23 mouse cellular contexts compared by ENCODE assay signal in genomic region chr9:120645776-120646175, GRCm38 (mm10).
DNase-seq lines count a peak whose midpoint lies in the region; ATAC-seq and TF ChIP-seq lines count a peak whose summit lies in the region.
"Had no signal": no experiment of that assay in that cellular context is flagged by ENCODE, and none has a peak within 500 bp of the region (broad histone marks: within the 10 kb centered on the region; RNA-seq: fewer than 3 reads in every experiment).

No protein-coding gene starts in this region.

- H3K36me3 ChIP-seq in hindbrain, postnatal 0 days (ENCODE audit: insufficient read depth, low read length): no peaks in the 10 kb centered on the region
- H3K36me3 ChIP-seq in hindbrain, embryonic 16.5 days (ENCODE audit: control insufficient read depth, insufficient read depth, low read length): no peaks in the 10 kb centered on the region
- no peaks in the 10 kb centered on the region for H3K36me3 ChIP-seq in midbrain, embryonic 11.5 days (ENCODE audit: control insufficient read depth, insufficient read depth, low read length)
- H3K36me3 ChIP-seq in midbrain, embryonic 13.5 days: no peaks in the 10 kb centered on the region
- no peaks in the 10 kb centered on the region for H3K36me3 ChIP-seq in MEL (ENCODE audit: control insufficient read depth in 1 of 2, insufficient read depth in 2 of 2, low read length in 2 of 2)
- H3K36me3 ChIP-seq: embryonic facial prominence, embryonic 12.5 days; limb, embryonic 12.5 days; lung, embryonic 15.5 days; neural tube, embryonic 15.5 days had no signal

- no peak for DNase-seq in hindbrain, postnatal 0 days (ENCODE audit: low spot score)
- DNase-seq in midbrain, embryonic 11.5 days (ENCODE audit: low spot score, missing footprints): peak; percentile 51
- no peak for DNase-seq in MEL (ENCODE audit: low read depth, low spot score)
- DNase-seq in lung, postnatal 10 days: no peak
- DNase-seq in frontal cortex, postnatal 10 days (ENCODE audit: low spot score in 2 of 2): no peak
- DNase-seq: adrenal gland, adult 8-10 months; cerebellum, adult 11-12 months; cerebellum, postnatal 14 days; gastrocnemius, adult 2 months; kidney, adult 11 months; lung, postnatal 4 days; right cerebral cortex, adult 18-20 months; right cerebral cortex, postnatal 4 days; thymus, postnatal 4 days had no signal

- H3K9me3 ChIP-seq in hindbrain, postnatal 0 days (ENCODE audit: low read length): no peaks in the 10 kb centered on the region
- H3K9me3 ChIP-seq in hindbrain, embryonic 16.5 days (ENCODE audit: control insufficient read depth, low read length): no peaks in the 10 kb centered on the region
- no peaks in the 10 kb centered on the region for H3K9me3 ChIP-seq in midbrain, embryonic 11.5 days (ENCODE audit: control insufficient read depth, low read length)
- H3K9me3 ChIP-seq in midbrain, embryonic 13.5 days: no peaks in the 10 kb centered on the region; the same call in 1 of the 2 replicates
- H3K9me3 ChIP-seq in MEL (replicated peaks; ENCODE audit: insufficient read depth, low read length): no peaks in the 10 kb centered on the region
- H3K9me3 ChIP-seq: embryonic facial prominence, embryonic 12.5 days; limb, embryonic 12.5 days; lung, embryonic 15.5 days; neural tube, embryonic 15.5 days had no signal

- H3K9ac ChIP-seq in hindbrain, postnatal 0 days (replicated peaks; ENCODE audit: low read length): no peak overlapping the region
- no peak overlapping the region for H3K9ac ChIP-seq in hindbrain, embryonic 16.5 days (ENCODE audit: low read depth, low read length)
- H3K9ac ChIP-seq in midbrain, embryonic 11.5 days (ENCODE audit: low read length): no peak overlapping the region
- no peak overlapping the region for H3K9ac ChIP-seq in midbrain, embryonic 13.5 days (replicated peaks)
- H3K9ac ChIP-seq in MEL (ENCODE audit: control insufficient read depth, low read depth, low read length, poor library complexity, severe bottlenecking): no peak overlapping the region
- H3K9ac ChIP-seq: embryonic facial prominence, embryonic 12.5 days; limb, embryonic 12.5 days; liver, embryonic 14.5 days; lung, embryonic 15.5 days; neural tube, embryonic 15.5 days had no signal

- no peak overlapping the region for H3K27ac ChIP-seq in hindbrain, postnatal 0 days
- no peak overlapping the region for H3K27ac ChIP-seq in hindbrain, embryonic 16.5 days (ENCODE audit: low read depth, low read length)
- no peak overlapping the region for H3K27ac ChIP-seq in midbrain, embryonic 11.5 days (ENCODE audit: low read depth, low read length)
- H3K27ac ChIP-seq in midbrain, embryonic 13.5 days: no peak overlapping the region
- H3K27ac ChIP-seq in MEL (ENCODE audit: control insufficient read depth, low read depth, low read length): no peak overlapping the region
- H3K27ac ChIP-seq: embryonic facial prominence, embryonic 12.5 days; gastrocnemius, adult 2 months; limb, embryonic 12.5 days; liver, embryonic 14.5 days; lung, embryonic 15.5 days had no signal

- H3K4me1 ChIP-seq in hindbrain, postnatal 0 days (ENCODE audit: insufficient read depth, low read length): peaks cover 3% of the 10 kb centered on the region; the same call in 1 of the 2 replicates
- peaks cover 3% of the 10 kb centered on the region for H3K4me1 ChIP-seq in hindbrain, embryonic 16.5 days (ENCODE audit: control insufficient read depth, insufficient read depth, low read depth, low read length)
- no peaks in the 10 kb centered on the region for H3K4me1 ChIP-seq in midbrain, embryonic 11.5 days (ENCODE audit: control insufficient read depth, insufficient read depth, low read length)
- H3K4me1 ChIP-seq in midbrain, embryonic 13.5 days (replicated peaks): 0 out of 2 replicates have a peak, but pooled peaks cover 4% of the 10 kb centered on the region
- no peaks in the 10 kb centered on the region for H3K4me1 ChIP-seq in MEL (ENCODE audit: control insufficient read depth in 1 of 2, insufficient read depth in 2 of 2, low read length in 2 of 2)
- H3K4me1 ChIP-seq: embryonic facial prominence, embryonic 12.5 days; lung, embryonic 15.5 days had no signal

- WGBS in hindbrain, postnatal 0 days: over 99% methylated on average over 10 of the region's 10 CpGs
- WGBS in hindbrain, embryonic 16.5 days: 97% methylated on average over 10 of the region's 10 CpGs
- WGBS in midbrain, embryonic 11.5 days: 99% methylated on average over 10 of the region's 10 CpGs
- WGBS in midbrain, embryonic 13.5 days: over 99% methylated on average over 10 of the region's 10 CpGs

- no peak for TF ChIP-seq POLR2A in MEL (IDR thresholded peaks at IDR 0.05; ENCODE audit: control insufficient read depth in 1 of 2, insufficient read depth in 1 of 2, low read depth in 1 of 2, low read length in 2 of 2, poor library complexity in 1 of 2)

- TF ChIP-seq RAD21 in MEL (IDR thresholded peaks at IDR 0.05; ENCODE audit: low read depth, low read length): no peak

- no peak for ATAC-seq in hindbrain, postnatal 0 days
- ATAC-seq in hindbrain, embryonic 16.5 days: no peak
- no peak for ATAC-seq in midbrain, embryonic 11.5 days (ENCODE audit: low FRiP score)
- ATAC-seq in midbrain, embryonic 13.5 days: no peak
- ATAC-seq: activated CD4-positive, CD25-positive, alpha-beta regulatory T cell, adult 4 months; Patski had no signal

- H3K4me3 ChIP-seq in hindbrain, postnatal 0 days (ENCODE audit: low read length): no peak overlapping the region
- H3K4me3 ChIP-seq in hindbrain, embryonic 16.5 days (ENCODE audit: low read length): no peak overlapping the region
- H3K4me3 ChIP-seq in midbrain, embryonic 11.5 days (ENCODE audit: low read depth, low read length): no peak overlapping the region
- no peak overlapping the region for H3K4me3 ChIP-seq in midbrain, embryonic 13.5 days (replicated peaks)
- H3K4me3 ChIP-seq in MEL (ENCODE audit: control insufficient read depth in 1 of 2, insufficient read depth in 1 of 2, low read depth in 2 of 2, low read length in 2 of 2): no peak overlapping the region
- H3K4me3 ChIP-seq: embryonic facial prominence, embryonic 12.5 days; gastrocnemius, adult 2 months; limb, embryonic 12.5 days; lung, embryonic 15.5 days; neural tube, embryonic 15.5 days had no signal

- no peak overlapping the region for H3K4me2 ChIP-seq in hindbrain, postnatal 0 days (ENCODE audit: low read depth, low read length)
- no peak overlapping the region for H3K4me2 ChIP-seq in hindbrain, embryonic 16.5 days (ENCODE audit: low read length)
- no peak overlapping the region for H3K4me2 ChIP-seq in midbrain, embryonic 11.5 days
- H3K4me2 ChIP-seq in midbrain, embryonic 13.5 days (replicated peaks): no peak overlapping the region
- H3K4me2 ChIP-seq: embryonic facial prominence, embryonic 12.5 days; limb, embryonic 12.5 days; lung, embryonic 15.5 days; neural tube, embryonic 15.5 days had no signal

- no peaks in the 10 kb centered on the region for H3K27me3 ChIP-seq in hindbrain, postnatal 0 days (ENCODE audit: insufficient read depth, low read length)
- H3K27me3 ChIP-seq in hindbrain, embryonic 16.5 days (replicated peaks; ENCODE audit: control insufficient read depth, insufficient read depth, low read length): no peaks in the 10 kb centered on the region
- no peaks in the 10 kb centered on the region for H3K27me3 ChIP-seq in midbrain, embryonic 11.5 days (ENCODE audit: control insufficient read depth, insufficient read depth, low read length)
- no peaks in the 10 kb centered on the region for H3K27me3 ChIP-seq in midbrain, embryonic 13.5 days
- H3K27me3 ChIP-seq in MEL (ENCODE audit: control insufficient read depth in 1 of 2, insufficient read depth in 2 of 2, low read length in 2 of 2): no peaks in the 10 kb centered on the region
- H3K27me3 ChIP-seq: embryonic facial prominence, embryonic 12.5 days; limb, embryonic 12.5 days; lung, embryonic 15.5 days; neural tube, embryonic 15.5 days; Patski had no signal

- no peaks in the 10 kb centered on the region for H3K79me2 ChIP-seq in MEL (ENCODE audit: control insufficient read depth, insufficient read depth, low read length, poor library complexity)

- TF ChIP-seq CTCF in hindbrain, postnatal 0 days (IDR thresholded peaks at IDR 0.05; ENCODE audit: low read depth): peak; percentile 18; the same call in 1 of the 2 replicates
- peak in 2 of 3 experiments; percentile 13 to 17; a peak in 1 of 6 replicates for TF ChIP-seq CTCF in MEL (IDR thresholded peaks at IDR 0.05 in 2 of 3, conservative IDR thresholded peaks at IDR 0.05 in 1 of 3; ENCODE audit: control insufficient read depth in 1 of 3, insufficient read depth in 1 of 3, low read depth in 2 of 3, low read length in 3 of 3, poor library complexity in 1 of 3, severe bottlenecking in 1 of 3)

- no peak for TF ChIP-seq EP300 in MEL (IDR thresholded peaks at IDR 0.05; ENCODE audit: low read depth in 1 of 2, low read length in 2 of 2)

TF ChIP-seq in MEL, 35 proteins besides CTCF, POLR2A, EP300 and RAD21:
- TF ChIP-seq SMC3 (IDR thresholded peaks at IDR 0.05; ENCODE audit: low read depth, low read length) (0 out of 2 replicates have a peak, but pooled peaks have one; percentile 7), ELF1 (IDR thresholded peaks at IDR 0.05; ENCODE audit: low read depth, low read length) (no peak)
TF ChIP-seq in MEL: peak in this region for 1.
